29 mouse cellular contexts compared by ENCODE assay signal in the genomic region with DNA sequence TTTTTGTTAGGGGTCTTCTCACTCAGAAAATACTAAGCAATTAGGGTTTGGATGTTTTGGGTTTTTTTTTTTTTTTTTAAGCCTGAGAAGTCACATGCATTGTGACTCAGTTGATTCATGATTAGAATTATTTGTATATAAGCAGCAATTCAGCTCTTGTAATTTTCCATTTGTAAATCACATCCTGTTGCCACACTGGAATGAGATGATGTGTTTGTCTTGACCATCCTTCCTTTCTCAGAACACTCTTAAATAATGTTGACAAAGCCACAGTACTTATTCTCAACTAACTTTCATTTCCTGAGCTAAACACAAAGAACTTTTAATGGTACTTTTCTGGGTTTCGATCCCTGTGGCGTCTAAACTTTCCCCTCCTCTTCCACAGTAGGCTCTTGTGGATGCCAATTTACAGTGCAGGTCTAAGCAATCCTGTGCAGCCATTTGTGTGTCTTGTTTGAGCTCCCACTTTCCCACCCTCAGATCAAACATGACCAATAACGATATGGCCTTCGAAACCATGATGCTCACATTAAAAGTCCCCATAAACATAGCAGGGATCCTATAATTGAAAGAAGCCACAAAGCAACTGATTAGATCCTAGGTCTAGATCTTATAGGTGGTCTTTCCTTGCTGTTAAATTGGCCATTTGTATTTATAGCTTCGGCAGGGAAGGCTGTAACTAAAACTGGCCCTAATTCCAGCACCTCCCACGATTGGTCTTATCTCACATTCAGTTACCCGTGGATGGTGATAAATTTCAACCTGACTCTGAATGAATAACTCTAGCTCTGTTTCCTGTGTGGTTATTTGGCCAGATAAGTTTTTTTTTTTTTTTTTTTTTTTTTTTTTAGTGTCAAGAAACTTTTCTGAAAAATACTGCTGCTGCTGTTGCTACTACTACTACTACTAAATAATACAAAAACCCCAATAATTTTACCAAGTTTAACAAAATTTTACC.
DNase-seq lines count a peak whose midpoint lies in the region; ATAC-seq and TF ChIP-seq lines count a peak whose summit lies in the region.
"Had no signal": no experiment of that assay in that cellular context is flagged by ENCODE, and none has a peak within 500 bp of the region (broad histone marks: within the 10 kb centered on the region; RNA-seq: fewer than 3 reads in every experiment).

No protein-coding gene starts in this region.

- H3K27ac ChIP-seq in kidney, embryonic 15.5 days: 0 out of 2 replicates have a peak overlapping the region, but pooled peaks have one; percentile 13
- no peak overlapping the region for H3K27ac ChIP-seq in CH12.LX (ENCODE audit: insufficient read depth, low read depth)
- H3K27ac ChIP-seq in embryonic fibroblast, embryonic 13.5 days (ENCODE audit: insufficient read depth, low read length): peak overlapping the region; percentile 99
- H3K27ac ChIP-seq in forebrain, embryonic 11.5 days (ENCODE audit: low read depth, low read length): no peak overlapping the region
- H3K27ac ChIP-seq: embryonic facial prominence, embryonic 10.5 days; embryonic facial prominence, embryonic 15.5 days; hindbrain, postnatal 0 days; limb, embryonic 10.5 days; limb, embryonic 15.5 days; liver, embryonic 13.5 days; macrophage; midbrain, embryonic 10.5 days; midbrain, embryonic 15.5 days had no signal

- WGBS in kidney, embryonic 15.5 days: 25% methylated on average over 7 of the region's 7 CpGs
- 81% methylated on average over 7 of the region's 7 CpGs for WGBS in forebrain, embryonic 11.5 days

- H3K9ac ChIP-seq in kidney, embryonic 15.5 days: no peak overlapping the region
- no peak overlapping the region for H3K9ac ChIP-seq in CH12.LX (ENCODE audit: insufficient read depth, low read depth)
- no peak overlapping the region for H3K9ac ChIP-seq in forebrain, embryonic 11.5 days (ENCODE audit: low read length)
- H3K9ac ChIP-seq: embryonic facial prominence, embryonic 15.5 days; limb, embryonic 15.5 days; liver, embryonic 13.5 days; midbrain, embryonic 15.5 days had no signal

- H3K27me3 ChIP-seq in kidney, embryonic 15.5 days: no peaks in the 10 kb centered on the region
- no peaks in the 10 kb centered on the region for H3K27me3 ChIP-seq in CH12.LX (replicated peaks)
- H3K27me3 ChIP-seq in forebrain, embryonic 11.5 days (ENCODE audit: control insufficient read depth, insufficient read depth, low read length): no peaks in the 10 kb centered on the region
- H3K27me3 ChIP-seq: embryonic facial prominence, embryonic 15.5 days; limb, embryonic 15.5 days; liver, embryonic 13.5 days; midbrain, embryonic 15.5 days; Patski had no signal

- TF ChIP-seq CTCF in CH12.LX (conservative IDR thresholded peaks at IDR 0.05 in 1 of 2, IDR thresholded peaks at IDR 0.05 in 1 of 2; ENCODE audit: low read depth in 2 of 2, low read length in 2 of 2): no peak
- TF ChIP-seq CTCF in embryonic fibroblast, embryonic 13.5 days (IDR thresholded peaks at IDR 0.05; ENCODE audit: borderline replicate concordance, insufficient read depth, low read length): no peak

- TF ChIP-seq POLR2A in CH12.LX (IDR thresholded peaks at IDR 0.05; ENCODE audit: low read depth, low read length): no peak
- TF ChIP-seq POLR2A in embryonic fibroblast, embryonic 13.5 days (IDR thresholded peaks at IDR 0.05; ENCODE audit: low read depth, low read length): no peak

- no peak for TF ChIP-seq EP300 in CH12.LX (IDR thresholded peaks at IDR 0.05; ENCODE audit: low read length)

- H3K9me3 ChIP-seq in kidney, embryonic 15.5 days (replicated peaks): no peaks in the 10 kb centered on the region
- H3K9me3 ChIP-seq in CH12.LX (replicated peaks; ENCODE audit: low read length): no peaks in the 10 kb centered on the region
- H3K9me3 ChIP-seq in forebrain, embryonic 11.5 days (ENCODE audit: control insufficient read depth, low read length): no peaks in the 10 kb centered on the region
- H3K9me3 ChIP-seq: embryonic facial prominence, embryonic 10.5 days; embryonic facial prominence, embryonic 15.5 days; limb, embryonic 10.5 days; limb, embryonic 15.5 days; liver, embryonic 13.5 days; midbrain, embryonic 10.5 days; midbrain, embryonic 15.5 days had no signal

- no peaks in the 10 kb centered on the region for H3K79me2 ChIP-seq in CH12.LX (replicated peaks; ENCODE audit: control insufficient read depth, extremely low read depth, insufficient read depth, poor library complexity, severe bottlenecking)

- no peak overlapping the region for H3K4me3 ChIP-seq in kidney, embryonic 15.5 days (replicated peaks)
- H3K4me3 ChIP-seq in CH12.LX (replicated peaks in 1 of 3; ENCODE audit: low read depth in 2 of 3, low read length in 2 of 3, poor library complexity in 1 of 3): no peak overlapping the region
- H3K4me3 ChIP-seq in embryonic fibroblast, embryonic 13.5 days (ENCODE audit: insufficient read depth, low read length): no peak overlapping the region
- H3K4me3 ChIP-seq in forebrain, embryonic 11.5 days (ENCODE audit: low read depth, low read length): no peak overlapping the region
- H3K4me3 ChIP-seq: embryonic facial prominence, embryonic 10.5 days; embryonic facial prominence, embryonic 15.5 days; limb, embryonic 10.5 days; limb, embryonic 15.5 days; liver, embryonic 13.5 days; midbrain, embryonic 10.5 days; midbrain, embryonic 15.5 days had no signal

- 0 out of 2 replicates have a peak, but pooled peaks cover 4% of the 10 kb centered on the region for H3K4me1 ChIP-seq in kidney, embryonic 15.5 days
- no peaks in the 10 kb centered on the region for H3K4me1 ChIP-seq in CH12.LX (ENCODE audit: control insufficient read depth in 1 of 2, insufficient read depth in 2 of 2)
- peaks cover 4% of the 10 kb centered on the region for H3K4me1 ChIP-seq in embryonic fibroblast, embryonic 13.5 days (ENCODE audit: control insufficient read depth, insufficient read depth, low read length)
- H3K4me1 ChIP-seq in forebrain, embryonic 11.5 days (replicated peaks; ENCODE audit: control insufficient read depth, insufficient read depth, low read length): no peaks in the 10 kb centered on the region
- H3K4me1 ChIP-seq: embryonic facial prominence, embryonic 10.5 days; embryonic facial prominence, embryonic 15.5 days; limb, embryonic 15.5 days; midbrain, embryonic 10.5 days; midbrain, embryonic 15.5 days had no signal

- dilution Hi-C loops in CH12.LX (cut with MboI; ENCODE audit: extremely low pct_ligation_motif_present, extremely low pct_unique_long_range_greater_than_20kb, low sequenced_read_pairs): no loop called here

- in situ Hi-C loops in CH12.LX (cut with MboI; ENCODE audit: low pct_ligation_motif_present, low pct_unique_long_range_greater_than_20kb, low sequenced_read_pairs): no loop called here

- no peak for TF ChIP-seq RAD21 in CH12.LX (IDR thresholded peaks at IDR 0.05; ENCODE audit: low read depth, low read length)

- DNase-seq in kidney, adult 18-20 months: no peak
- DNase-seq in CH12.LX (ENCODE audit: extremely low read depth): no peak
- no peak for DNase-seq in forebrain, embryonic 11.5 days (ENCODE audit: low spot score)
- DNase-seq in gastrocnemius, postnatal 25 days: no peak
- no peak for DNase-seq in yolk sac, embryonic 10.5 days (ENCODE audit: low spot score)
- DNase-seq: adrenal gland, postnatal 10 days; cerebellum, adult 11 months; cerebellum, adult 9-11 months; heart, postnatal 14 days; layer of hippocampus, postnatal 36 days; liver, embryonic 13.5 days; lung, adult 18-20 months; right cerebral cortex, adult 18-20 months; spleen, adult 18-20 months had no signal

- H3K36me3 ChIP-seq in kidney, embryonic 15.5 days: no peaks in the 10 kb centered on the region
- no peaks in the 10 kb centered on the region for H3K36me3 ChIP-seq in CH12.LX (replicated peaks in 1 of 2; ENCODE audit: control insufficient read depth in 1 of 2, insufficient read depth in 1 of 2, low read length in 1 of 2)
- H3K36me3 ChIP-seq in forebrain, embryonic 11.5 days (ENCODE audit: control insufficient read depth, insufficient read depth, low read length): no peaks in the 10 kb centered on the region
- H3K36me3 ChIP-seq: embryonic facial prominence, embryonic 10.5 days; embryonic facial prominence, embryonic 15.5 days; limb, embryonic 10.5 days; limb, embryonic 15.5 days; liver, embryonic 13.5 days; midbrain, embryonic 10.5 days; midbrain, embryonic 15.5 days had no signal

- H3K4me2 ChIP-seq in kidney, embryonic 15.5 days: no peak overlapping the region
- H3K4me2 ChIP-seq in CH12.LX (ENCODE audit: insufficient read depth, low read depth, poor library complexity, severe bottlenecking): no peak overlapping the region
- H3K4me2 ChIP-seq in forebrain, embryonic 11.5 days (ENCODE audit: low read depth, low read length, severe bottlenecking): no peak overlapping the region
- H3K4me2 ChIP-seq: embryonic facial prominence, embryonic 15.5 days; limb, embryonic 15.5 days; liver, embryonic 13.5 days; midbrain, embryonic 15.5 days had no signal

- ATAC-seq in kidney, embryonic 15.5 days (replicated peaks; ENCODE audit: low FRiP score): no peak
- 0 out of 2 replicates have a peak, but pooled peaks have one; percentile 34 for ATAC-seq in megakaryocyte-erythroid progenitor cell, adult 5-6 weeks (replicated peaks; ENCODE audit: low FRiP score, low TSS enrichment, poor library complexity, severe bottlenecking)
- ATAC-seq in forebrain, embryonic 11.5 days (replicated peaks; ENCODE audit: low FRiP score): no peak
- ATAC-seq: forebrain, embryonic 14.5 days; hindbrain, postnatal 0 days; intestine, embryonic 16.5 days; lung, postnatal 0 days; midbrain, embryonic 15.5 days; Patski had no signal

TF ChIP-seq in CH12.LX, 34 proteins besides CTCF, POLR2A, EP300 and RAD21:
- TF ChIP-seq ZNF384 (IDR thresholded peaks at IDR 0.05; ENCODE audit: low read depth, low read length): peak; percentile 39; the same call in 1 of the 2 replicates
- TF ChIP-seq MAX (IDR thresholded peaks at IDR 0.05; ENCODE audit: low read length): no peak

Comparison
In these comparisons a context has a peak if more than half of its experiments do, and no peak if none do; other contexts are left out.
1. H3K27ac ChIP-seq: peak in kidney, embryonic 15.5 days (single experiment) and embryonic fibroblast, embryonic 13.5 days (single experiment); none in CH12.LX (single experiment) and forebrain, embryonic 11.5 days (single experiment).